Mouse (Mus musculus) frontal cortex, postnatal 14 days (tissue): Measurements from ENCODE around the gene Sppl3.

Experiments
- DNase-seq, 2 experiments: peaks; one replicate each; pipeline ENCODE4 v3.0.0; 2022; ENCODE audit warnings: low spot score in 2 of 2

The Sppl3 gene

GRCm38 (mm10) chr5:115037099-115037498 is 26.2 kb downstream of the Sppl3 start:
- DNase-seq: no peak

- DNase-seq: no peak
These were observed 29.8 kb downstream of the Sppl3 start for GRCm38 (mm10) chr5:115040756-115041155.

- no peak for DNase-seq
These were observed 32.7 kb downstream of the Sppl3 start for GRCm38 (mm10) chr5:115043626-115044025.

- no peak for DNase-seq
These were observed 34.3 kb downstream of the Sppl3 start for GRCm38 (mm10) chr5:115045146-115045677.

GRCm38 (mm10) chr5:115049692-115050091 is 38.8 kb downstream of the Sppl3 start:
- no peak for DNase-seq

GRCm38 (mm10) chr5:115050776-115051175 is 39.8 kb downstream of the Sppl3 start:
- DNase-seq: no peak

- DNase-seq: no peak
These were observed 41.6 kb downstream of the Sppl3 start for GRCm38 (mm10) chr5:115052546-115052945.

- no peak for DNase-seq
These were observed 43.0 kb downstream of the Sppl3 start for GRCm38 (mm10) chr5:115053791-115054396.

- DNase-seq: no peak
These were observed 44.5 kb downstream of the Sppl3 start for GRCm38 (mm10) chr5:115055418-115055817.

GRCm38 (mm10) chr5:115057153-115057552 is 46.2 kb downstream of the Sppl3 start:
- no peak for DNase-seq

GRCm38 (mm10) chr5:115058584-115059297 is 47.8 kb downstream of the Sppl3 start:
- DNase-seq: no peak

GRCm38 (mm10) chr5:115060067-115060695 is 49.2 kb downstream of the Sppl3 start:
- no peak for DNase-seq

GRCm38 (mm10) chr5:115060977-115061376 is 50.0 kb downstream of the Sppl3 start:
- no peak for DNase-seq

- no peak for DNase-seq
These were observed 51.6 kb downstream of the Sppl3 start for GRCm38 (mm10) chr5:115062566-115062965.

- DNase-seq: no peak
These were observed 52.5 kb downstream of the Sppl3 start for GRCm38 (mm10) chr5:115063391-115063790.

- DNase-seq: no peak
These were observed 55.3 kb downstream of the Sppl3 start for GRCm38 (mm10) chr5:115066245-115066644.

- DNase-seq: no peak
These were observed 57.9 kb downstream of the Sppl3 start for GRCm38 (mm10) chr5:115068671-115069421.

GRCm38 (mm10) chr5:115069611-115070010 is 58.7 kb downstream of the Sppl3 start:
- no peak for DNase-seq

- DNase-seq: no peak
These were observed 59.5 kb downstream of the Sppl3 start for GRCm38 (mm10) chr5:115070457-115070856.

- DNase-seq: no peak
These were observed 60.4 kb downstream of the Sppl3 start for GRCm38 (mm10) chr5:115071096-115071901.

- peak in 1 of 2 experiments; percentile 32 for DNase-seq
These were observed 61.2 kb downstream of the Sppl3 start for GRCm38 (mm10) chr5:115072143-115072542.
